Mouse (Mus musculus) inflammation-experienced regulatory T-cells, adult 6 months (primary cell): ENCODE measurements around the gene Gys2. TPM values are rescaled to one million over a fixed set of nuclear protein-coding genes. Genes with fewer than 3 reads are reported as not detected.
"Not testable (repeated sequence)": the region's sequence is repeated elsewhere in the genome, so short reads cannot be mapped to it uniquely, and the experiment has no call there.

Experiments
- ATAC-seq: one replicate; pipeline ENCODE4 v1.8.0; 2017
- polyA plus RNA-seq, 3 experiments: library from polyadenylated mRNA; unstranded; fragments of 100-300 nt; shearing (Covaris generic); gene quantifications; one replicate each; pipeline ENCODE4 v1.2.1; 2017

The Gys2 gene
- polyA plus RNA-seq, result not detected

DNA sequence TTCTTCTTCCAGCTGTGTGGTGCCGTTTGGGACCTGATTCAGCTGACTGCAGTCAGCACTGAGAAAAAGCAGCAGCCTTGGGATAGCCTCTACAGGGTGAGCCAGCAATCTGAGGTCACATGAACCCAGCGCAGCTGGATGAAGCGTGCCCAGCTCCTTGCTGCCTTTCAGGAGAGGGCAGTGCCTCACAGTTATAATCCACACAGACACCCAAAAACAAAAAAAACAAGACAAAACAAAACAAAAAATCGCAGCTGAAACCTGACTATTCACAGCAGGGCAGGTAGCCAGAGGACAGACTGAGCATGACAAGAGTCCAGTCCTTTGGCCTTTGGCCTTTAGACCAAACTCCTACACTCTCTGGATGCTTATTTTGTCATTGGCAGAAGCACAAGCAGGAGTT lies at the start of gene Gys2:
Gene Gys2 (minus strand): TSS at position 309 of the 403 bp plus-strand sequence.
- no peak for ATAC-seq

DNA sequence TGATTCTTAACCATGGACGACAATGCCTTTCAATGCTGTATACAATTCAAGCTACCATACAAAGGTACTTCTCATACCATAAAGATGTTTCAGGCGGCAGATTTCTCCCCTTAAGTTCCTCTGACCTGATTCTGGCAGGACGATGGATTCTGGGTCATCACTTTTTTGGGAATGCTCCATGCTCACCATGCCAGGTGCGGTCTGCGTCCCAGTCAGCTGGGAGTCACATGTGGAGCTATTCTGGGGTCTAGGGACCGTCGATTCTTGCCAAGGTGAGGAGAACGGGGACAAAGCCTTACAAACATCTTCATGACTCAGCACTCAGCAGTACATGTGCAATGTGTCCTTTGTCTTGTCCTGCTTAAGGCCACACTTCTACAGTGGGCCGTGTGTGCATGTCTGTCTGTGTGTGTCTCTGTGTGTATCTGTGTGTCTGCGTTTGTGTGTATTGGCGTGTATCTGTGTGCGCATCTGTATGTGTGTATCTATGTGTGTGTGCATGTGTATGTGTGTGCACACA lies 48.7 kb upstream of the Gys2 start:
- ATAC-seq, result no peak

DNA sequence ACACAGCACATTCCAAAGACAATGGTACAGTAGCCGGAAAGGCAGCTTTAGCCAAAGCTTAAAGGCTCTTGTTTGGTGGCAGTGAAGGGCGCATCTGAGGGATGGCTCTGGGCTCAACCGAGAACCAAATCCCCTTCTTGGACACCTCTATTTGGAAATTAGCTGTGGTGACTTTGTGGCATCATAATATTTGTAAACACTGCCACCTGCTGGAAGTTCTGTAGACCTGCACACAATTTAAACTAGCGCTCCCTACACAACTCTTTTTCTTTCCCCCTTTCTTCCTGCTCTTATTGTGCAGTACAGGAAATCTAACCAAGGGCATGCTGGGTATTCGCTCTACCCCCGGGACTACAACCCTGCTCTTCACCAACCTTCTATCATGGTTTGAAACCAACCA lies 46.2 kb upstream of the Gys2 start:
- peak; percentile 87 for ATAC-seq

GRCm38 (mm10) chr6:142515379-142515778 lies 42.5 kb upstream of the Gys2 start:
- not testable (repeated sequence) for ATAC-seq

GRCm38 (mm10) chr6:142514912-142515311 lies 42.0 kb upstream of the Gys2 start:
- ATAC-seq, result no peak

DNA sequence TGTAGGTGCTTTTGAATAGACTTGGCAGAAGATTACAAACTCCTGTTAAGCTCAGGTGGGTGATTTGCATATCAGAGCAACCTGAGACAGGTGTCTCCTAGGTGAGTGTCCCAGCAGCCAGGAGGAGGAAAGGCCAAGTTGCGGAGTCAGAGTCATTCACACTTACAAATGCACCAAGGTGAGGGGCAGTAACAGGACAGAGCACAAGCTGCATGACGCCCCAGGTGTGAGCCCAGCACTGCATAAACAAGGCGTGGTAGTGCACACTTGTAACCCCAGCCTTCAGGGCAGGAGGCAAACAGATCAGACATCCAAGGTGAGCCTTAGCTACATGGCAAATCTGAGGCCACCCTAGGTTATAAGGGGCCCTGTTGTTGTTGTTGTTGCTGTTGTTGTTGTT lies 40.0 kb upstream of the Gys2 start:
- no peak for ATAC-seq

- no peak for ATAC-seq
Observed at GRCm38 (mm10) chr6:142511516-142512135, 38.7 kb upstream of the Gys2 start.

DNA sequence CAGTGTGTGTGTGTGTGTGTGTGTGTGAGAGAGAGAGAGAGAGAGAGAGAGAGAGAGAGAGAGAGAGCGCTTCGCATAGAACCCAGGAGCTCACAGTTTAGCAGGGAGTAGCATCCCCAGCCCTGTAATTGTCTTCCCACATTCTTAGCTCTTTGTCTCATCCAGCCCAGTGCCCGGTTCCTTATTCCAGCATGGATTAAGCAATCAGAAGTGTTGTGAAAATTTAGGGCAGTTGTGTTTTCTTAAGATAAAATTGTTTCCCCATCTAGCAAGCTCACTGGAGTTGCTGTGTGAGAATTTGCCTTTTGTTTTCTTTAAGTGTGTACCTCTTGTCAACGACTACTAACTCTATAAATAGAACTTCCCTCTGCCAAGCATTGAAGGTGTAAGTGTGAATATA lies 35.8 kb upstream of the Gys2 start:
- ATAC-seq, result no peak

DNA sequence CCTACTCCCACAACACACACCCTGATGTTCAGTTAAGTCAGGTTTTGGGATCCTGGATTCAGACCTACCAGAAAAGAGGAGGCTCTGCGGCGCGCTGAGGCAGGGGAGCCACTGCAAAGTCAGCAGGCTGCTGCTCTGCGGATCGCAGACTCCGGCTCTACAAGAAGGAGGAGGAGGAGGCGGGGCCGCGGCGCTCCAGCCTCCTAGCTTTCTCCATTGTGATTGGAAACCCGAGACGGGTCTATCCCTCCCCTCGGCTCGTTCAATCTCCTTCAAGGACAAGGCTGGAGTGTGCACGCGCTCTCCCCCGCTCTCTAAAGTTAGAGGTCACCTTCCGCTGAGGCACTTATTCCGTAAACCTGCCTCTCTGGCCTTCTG lies 34.9 kb upstream of the Gys2 start, which contains the start of gene Ldhb:
Gene Ldhb (minus strand): TSS at position 173 of the 378 bp plus-strand sequence.
- peak; percentile 96 for ATAC-seq

DNA sequence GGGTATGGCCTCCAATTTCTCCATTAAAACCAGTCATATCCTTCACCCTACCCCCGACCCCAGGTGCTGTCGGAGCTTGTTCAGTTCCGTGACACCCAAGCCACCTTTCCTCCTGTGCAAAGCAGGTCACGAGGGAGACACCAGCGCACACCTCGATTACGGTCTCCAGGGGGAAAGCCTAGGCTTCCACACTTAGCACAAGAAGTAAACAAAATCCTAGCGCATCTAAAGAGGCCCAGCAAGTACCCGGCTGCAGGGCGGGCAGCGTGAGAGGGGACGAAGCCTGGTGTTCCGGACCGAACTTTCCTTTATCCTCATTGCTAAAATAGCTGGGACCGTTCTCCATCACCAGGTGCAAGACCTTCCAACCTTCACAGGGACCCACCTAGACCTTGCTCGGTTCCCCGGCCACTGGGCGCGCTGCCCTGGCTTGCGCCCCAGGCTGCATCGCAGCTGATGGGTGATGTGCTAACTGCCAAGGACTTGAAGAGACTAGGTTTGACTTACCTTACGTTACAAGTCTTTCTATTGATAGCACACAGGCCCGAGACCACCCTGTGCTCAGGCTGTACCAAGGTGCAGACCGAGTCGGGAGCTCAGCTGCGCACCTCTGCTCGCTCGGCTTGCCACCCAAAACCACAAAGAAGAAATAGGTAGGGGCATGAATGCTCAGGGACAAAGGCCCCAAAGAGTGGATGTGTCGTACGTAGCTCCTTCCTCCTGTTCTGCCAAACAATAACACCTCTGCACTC lies 34.3 kb upstream of the Gys2 start:
- peak; percentile 52 for ATAC-seq

DNA sequence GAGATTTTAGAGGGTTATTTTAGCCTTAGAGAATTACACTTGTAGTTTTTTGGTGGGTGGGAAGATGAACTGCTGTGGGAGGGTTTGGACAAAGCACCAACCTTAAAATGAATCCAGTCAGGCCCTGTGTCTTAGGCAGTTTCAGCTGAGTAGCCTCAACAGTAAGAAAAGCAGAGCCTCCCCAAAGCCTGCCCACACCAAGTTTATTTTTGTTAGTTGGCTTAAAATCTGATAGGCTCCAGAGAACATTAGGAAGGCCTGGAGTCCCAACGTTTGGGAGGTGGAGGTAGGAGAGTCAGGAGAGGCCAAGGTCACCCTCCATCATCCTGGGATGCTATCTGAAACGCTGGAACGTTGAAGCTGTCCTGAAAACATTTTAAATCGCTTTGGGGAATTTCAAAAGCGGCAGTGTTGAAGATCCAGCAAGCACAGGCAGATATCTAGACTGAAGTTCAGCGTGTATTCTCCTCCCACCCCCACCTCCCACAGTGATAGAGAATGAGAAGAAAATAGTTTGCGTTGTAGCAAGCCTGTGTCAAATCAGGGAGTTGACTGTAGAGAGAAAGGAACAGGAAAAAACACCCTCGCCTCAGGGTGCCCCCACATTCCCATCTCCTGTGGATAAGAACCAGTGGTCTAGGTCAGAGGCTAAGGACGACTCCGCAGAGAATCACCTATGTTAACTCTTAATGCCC lies 33.6 kb upstream of the Gys2 start:
- ATAC-seq, result no peak

DNA sequence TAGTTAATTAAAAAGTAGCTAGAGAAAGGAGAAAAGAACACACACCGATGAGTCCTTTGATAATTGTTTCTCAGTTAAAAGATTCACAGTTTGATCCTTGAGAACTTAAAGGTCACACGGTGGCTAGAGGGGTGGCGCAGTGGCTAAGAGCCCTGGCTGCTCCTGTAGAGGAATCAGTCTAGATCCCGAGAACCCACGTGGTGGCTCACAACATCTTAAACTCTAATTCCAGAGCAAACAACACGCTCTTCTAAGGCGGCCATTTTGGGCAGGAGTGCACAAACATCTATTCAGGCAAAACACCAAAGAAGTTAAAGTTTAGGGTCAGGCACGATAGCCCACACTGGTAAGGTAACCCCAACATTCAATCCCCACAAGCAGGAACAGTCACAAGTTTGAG lies 30.7 kb upstream of the Gys2 start:
- no peak for ATAC-seq

DNA sequence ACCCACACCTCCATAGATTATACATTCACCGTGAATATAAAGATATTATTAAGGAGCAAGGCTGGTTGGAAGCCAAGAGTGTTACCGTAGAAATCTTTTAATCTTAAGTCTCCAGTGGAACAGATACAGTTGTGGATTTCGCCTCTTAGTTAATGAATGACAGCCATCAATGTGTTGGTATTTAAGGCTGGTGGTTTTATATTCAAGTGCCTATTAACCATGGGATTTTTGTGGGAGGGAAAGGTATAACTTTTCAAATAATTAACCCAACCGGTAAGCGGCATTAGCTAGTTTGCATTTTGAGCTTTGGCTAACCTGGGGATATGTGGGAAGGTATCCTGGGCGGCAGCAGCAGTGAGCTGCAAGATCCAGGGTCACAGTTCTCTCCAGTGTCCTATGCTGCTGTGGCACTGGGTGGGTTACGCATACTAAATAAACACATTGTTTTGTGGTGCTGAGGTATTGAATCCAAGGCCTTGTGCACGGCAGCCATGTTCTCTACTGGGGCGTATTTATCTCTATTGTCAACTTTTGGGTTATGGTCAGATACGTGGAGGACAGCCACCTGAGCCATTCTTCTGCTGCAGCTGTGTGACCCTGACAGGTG lies 29.7 kb upstream of the Gys2 start:
- ATAC-seq, result no peak

GRCm38 (mm10) chr6:142490114-142490513 lies 17.2 kb upstream of the Gys2 start:
- ATAC-seq, result not testable (repeated sequence)

- no peak for ATAC-seq
Observed at GRCm38 (mm10) chr6:142487638-142488037, 14.7 kb upstream of the Gys2 start.

GRCm38 (mm10) chr6:142485478-142486123 lies 12.7 kb upstream of the Gys2 start:
- no peak for ATAC-seq

GRCm38 (mm10) chr6:142477239-142477638 lies 4.3 kb upstream of the Gys2 start:
- ATAC-seq, result no peak

- no peak for ATAC-seq
Observed at GRCm38 (mm10) chr6:142471141-142471540, 1.8 kb downstream of the Gys2 start.

DNA sequence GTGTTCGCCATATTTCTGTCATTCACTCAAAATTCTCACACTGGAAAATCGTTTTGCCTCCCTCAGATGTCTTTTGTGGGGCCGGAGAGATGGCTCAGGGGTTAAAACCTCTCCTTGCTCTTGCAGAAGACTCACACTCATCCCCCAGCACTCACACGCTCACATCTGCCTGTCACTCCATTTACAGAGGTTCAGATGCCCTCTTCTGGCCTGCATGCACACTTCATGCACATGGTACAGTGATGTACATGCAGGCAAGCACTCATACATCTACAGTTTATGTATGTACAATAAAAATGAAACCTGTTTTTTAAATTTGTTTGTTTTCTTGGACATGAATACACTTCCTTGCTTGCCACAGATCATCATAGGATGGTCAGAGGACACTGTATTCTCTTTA lies 3.3 kb downstream of the Gys2 start:
- no peak for ATAC-seq

DNA sequence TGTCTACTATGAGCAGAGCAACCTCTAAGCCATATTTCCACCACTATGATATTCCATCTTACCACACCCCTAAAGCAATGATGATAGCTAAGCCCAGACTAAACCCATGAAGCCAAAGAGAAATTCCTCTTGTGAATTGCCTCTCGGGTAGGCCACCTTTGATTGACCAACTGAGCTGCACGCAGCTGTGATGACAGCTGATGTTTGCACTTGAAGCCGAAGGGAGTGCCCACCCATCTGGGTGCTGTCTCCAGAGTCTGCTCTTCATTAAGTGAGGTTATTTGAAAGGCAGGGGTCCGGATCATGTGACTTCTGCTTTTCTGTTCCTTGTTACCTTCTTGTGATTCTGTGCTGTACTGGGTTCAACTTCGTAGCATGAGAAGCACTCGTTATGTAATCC lies 10.7 kb downstream of the Gys2 start:
- no peak for ATAC-seq

GRCm38 (mm10) chr6:142459017-142459678 lies 13.8 kb downstream of the Gys2 start:
- ATAC-seq, result no peak

DNA sequence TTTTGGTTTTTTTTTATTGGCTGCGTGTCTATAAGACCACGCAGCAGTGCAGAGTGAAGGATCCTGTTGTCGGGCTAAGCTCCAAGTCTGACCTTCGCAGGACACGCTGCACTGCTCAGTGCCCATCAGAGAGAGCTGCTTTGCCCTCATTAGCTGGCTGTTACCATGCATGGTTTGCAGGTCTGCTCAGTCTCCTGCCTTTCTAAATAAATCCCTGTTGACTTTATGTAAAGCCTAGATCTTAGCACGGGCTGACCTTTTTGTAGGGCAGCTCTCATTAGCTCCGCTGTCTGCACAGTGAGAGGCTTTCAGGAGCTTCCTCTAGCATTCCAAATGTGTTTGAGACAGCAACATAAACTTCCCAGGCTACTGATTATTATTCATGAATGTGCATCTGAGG lies 14.9 kb downstream of the Gys2 start:
- no peak for ATAC-seq
